In genomic region chr6:39319061-39319761, GRCm38 (mm10) we compare ENCODE assay signal across 8 mouse cellular contexts. TPM values are rescaled to one million over a fixed set of nuclear protein-coding genes. Genes with fewer than 3 reads are reported as not detected.
DNase-seq lines count a peak whose midpoint lies in the region; ATAC-seq and TF ChIP-seq lines count a peak whose summit lies in the region.

No protein-coding gene starts in this region.

- H3K27ac ChIP-seq in forebrain, embryonic 12.5 days = 0 out of 2 replicates have a peak overlapping the region, but pooled peaks have one; percentile 13
- no peak overlapping the region for H3K27ac ChIP-seq in forebrain, embryonic 11.5 days (ENCODE audit: low read depth, low read length)
- peak overlapping the region; percentile 31; the same call in 1 of the 2 replicates for H3K27ac ChIP-seq in forebrain, postnatal 0 days (ENCODE audit: low read depth, low read length)
- H3K27ac ChIP-seq in heart, postnatal 0 days (ENCODE audit: low read depth) = peak overlapping the region; percentile 95
- peak overlapping the region; percentile 68 for H3K27ac ChIP-seq in midbrain, embryonic 16.5 days (ENCODE audit: low read length)

- no peaks in the 10 kb centered on the region for H3K9me3 ChIP-seq in forebrain, embryonic 12.5 days
- no peaks in the 10 kb centered on the region for H3K9me3 ChIP-seq in forebrain, embryonic 11.5 days (ENCODE audit: control insufficient read depth, low read length)
- no peaks in the 10 kb centered on the region for H3K9me3 ChIP-seq in forebrain, postnatal 0 days (ENCODE audit: low read length)
- H3K9me3 ChIP-seq in heart, postnatal 0 days (replicated peaks; ENCODE audit: control insufficient read depth, low read length) = no peaks in the 10 kb centered on the region
- no peaks in the 10 kb centered on the region for H3K9me3 ChIP-seq in midbrain, embryonic 16.5 days (replicated peaks; ENCODE audit: control insufficient read depth, low read length, poor library complexity, severe bottlenecking)

- H3K4me1 ChIP-seq in forebrain, embryonic 12.5 days = peaks cover 4% of the 10 kb centered on the region; the same call in 1 of the 2 replicates
- no peaks in the 10 kb centered on the region for H3K4me1 ChIP-seq in forebrain, embryonic 11.5 days (replicated peaks; ENCODE audit: control insufficient read depth, insufficient read depth, low read length)
- no peaks in the 10 kb centered on the region for H3K4me1 ChIP-seq in forebrain, postnatal 0 days (ENCODE audit: insufficient read depth)
- H3K4me1 ChIP-seq in heart, postnatal 0 days (ENCODE audit: control insufficient read depth, insufficient read depth) = peaks cover 21% of the 10 kb centered on the region
- H3K4me1 ChIP-seq in midbrain, embryonic 16.5 days (ENCODE audit: control insufficient read depth, insufficient read depth, low read length) = 0 out of 2 replicates have a peak, but pooled peaks cover 3% of the 10 kb centered on the region

- H3K9ac ChIP-seq in forebrain, embryonic 12.5 days = no peak overlapping the region
- H3K9ac ChIP-seq in forebrain, embryonic 11.5 days (ENCODE audit: low read length) = no peak overlapping the region
- no peak overlapping the region for H3K9ac ChIP-seq in forebrain, postnatal 0 days
- no peak overlapping the region for H3K9ac ChIP-seq in heart, postnatal 0 days (replicated peaks; ENCODE audit: low read depth, low read length)
- H3K9ac ChIP-seq in midbrain, embryonic 16.5 days (ENCODE audit: low read depth, low read length) = no peak overlapping the region

- no peaks in the 10 kb centered on the region for H3K36me3 ChIP-seq in forebrain, embryonic 12.5 days (replicated peaks)
- no peaks in the 10 kb centered on the region for H3K36me3 ChIP-seq in forebrain, embryonic 11.5 days (ENCODE audit: control insufficient read depth, insufficient read depth, low read length)
- H3K36me3 ChIP-seq in forebrain, postnatal 0 days (ENCODE audit: insufficient read depth) = no peaks in the 10 kb centered on the region
- no peaks in the 10 kb centered on the region for H3K36me3 ChIP-seq in heart, postnatal 0 days (replicated peaks; ENCODE audit: control insufficient read depth, insufficient read depth, low read length)
- H3K36me3 ChIP-seq in midbrain, embryonic 16.5 days (ENCODE audit: control insufficient read depth, insufficient read depth, low read length) = no peaks in the 10 kb centered on the region

- H3K27me3 ChIP-seq in forebrain, embryonic 12.5 days = no peaks in the 10 kb centered on the region
- H3K27me3 ChIP-seq in forebrain, embryonic 11.5 days (ENCODE audit: control insufficient read depth, insufficient read depth, low read length) = no peaks in the 10 kb centered on the region
- H3K27me3 ChIP-seq in forebrain, postnatal 0 days (ENCODE audit: insufficient read depth, low read length) = no peaks in the 10 kb centered on the region
- no peaks in the 10 kb centered on the region for H3K27me3 ChIP-seq in heart, postnatal 0 days (ENCODE audit: control insufficient read depth, insufficient read depth, low read length)
- H3K27me3 ChIP-seq in midbrain, embryonic 16.5 days (ENCODE audit: control insufficient read depth, insufficient read depth, low read depth, low read length) = no peaks in the 10 kb centered on the region

- no peak overlapping the region for H3K4me3 ChIP-seq in forebrain, embryonic 12.5 days (replicated peaks)
- H3K4me3 ChIP-seq in forebrain, embryonic 11.5 days (ENCODE audit: low read depth, low read length) = no peak overlapping the region
- H3K4me3 ChIP-seq in forebrain, postnatal 0 days (ENCODE audit: low read depth, low read length) = no peak overlapping the region
- H3K4me3 ChIP-seq in heart, postnatal 0 days (ENCODE audit: low read depth, low read length) = no peak overlapping the region
- no peak overlapping the region for H3K4me3 ChIP-seq in midbrain, embryonic 16.5 days (ENCODE audit: low read depth, low read length)

- no peak for TF ChIP-seq CTCF in forebrain, postnatal 0 days (IDR thresholded peaks at IDR 0.05; ENCODE audit: low read depth)
- no peak for TF ChIP-seq CTCF in heart, postnatal 0 days (IDR thresholded peaks at IDR 0.05; ENCODE audit: low read depth)

- H3K4me2 ChIP-seq in forebrain, embryonic 12.5 days = no peak overlapping the region
- no peak overlapping the region for H3K4me2 ChIP-seq in forebrain, embryonic 11.5 days (ENCODE audit: low read depth, low read length, severe bottlenecking)
- H3K4me2 ChIP-seq in forebrain, postnatal 0 days (ENCODE audit: low read depth) = peak overlapping the region; percentile 23; the same call in 1 of the 2 replicates
- peak overlapping the region; percentile 38; the same call in 1 of the 2 replicates for H3K4me2 ChIP-seq in heart, postnatal 0 days (ENCODE audit: low read depth, low read length)
- H3K4me2 ChIP-seq in midbrain, embryonic 16.5 days (ENCODE audit: low read length) = no peak overlapping the region

- no peak for DNase-seq in forebrain, embryonic 11.5 days (ENCODE audit: low spot score)
- peak; percentile 83 for DNase-seq in adrenal gland, postnatal 10 days
- peak; percentile 71 for DNase-seq in forebrain, postnatal 0 days
- DNase-seq in heart, postnatal 0 days (ENCODE audit: low spot score) = peak; percentile 90
- peak; percentile 67 for DNase-seq in left cerebral cortex, adult 11 months (ENCODE audit: low spot score)
- DNase-seq in liver = no peak

- 67% methylated on average over 15 of the region's 19 CpGs for WGBS in forebrain, embryonic 12.5 days
- WGBS in forebrain, embryonic 11.5 days = 80% methylated on average over 16 of the region's 19 CpGs
- WGBS in forebrain, postnatal 0 days = 29% methylated on average over 16 of the region's 19 CpGs
- WGBS in heart, postnatal 0 days = 30% methylated on average over 15 of the region's 19 CpGs
- whole genome bisulfite sequencing in midbrain, embryonic 16.5 days = 54% methylated on average over 18 of the region's 19 CpGs

- no peak for ATAC-seq in forebrain, embryonic 12.5 days (ENCODE audit: low FRiP score)
- no peak for ATAC-seq in forebrain, embryonic 11.5 days (replicated peaks; ENCODE audit: low FRiP score)
- peak; percentile 94 for ATAC-seq in forebrain, postnatal 0 days
- ATAC-seq in heart, postnatal 0 days (ENCODE audit: insufficient read depth, low read depth) = peak; percentile 90
- peak; percentile 72 for ATAC-seq in midbrain, embryonic 16.5 days

- TF ChIP-seq EP300 in heart, postnatal 0 days (IDR thresholded peaks at IDR 0.05; ENCODE audit: low read depth) = no peak

RNA-seq across cellular contexts. Expression of gene Slc37a3, which starts 58.3 kb away (rescaled TPM):
- polyA plus RNA-seq in forebrain, embryonic 12.5 days (2016; fragmentation: Nextera tagmentation; extraction: Ambion mirVana) = 49.0 and 52.1 TPM in 2 replicates
- polyA plus RNA-seq in forebrain, embryonic 11.5 days (2014; fragmentation: Nextera tagmentation; extraction: Ambion mirVana) = 36.7 and 39.4 TPM in 2 replicates
- total RNA-seq in adrenal gland, postnatal 10 days (2021) = 10 to 100 TPM; 35.4 to 38.9 TPM
- 32.0 and 38.5 TPM in 2 replicates for total RNA-seq in forebrain, postnatal 0 days (2014; rRNA removed)
- polyA plus RNA-seq in forebrain, postnatal 0 days (2015; fragmentation: Nextera tagmentation; extraction: Ambion mirVana) = 44.4 and 58.2 TPM in 2 replicates
- total RNA-seq in heart, postnatal 0 days (2014; rRNA removed; ENCODE audit: low replicate concordance) = 9.0 and 12.6 TPM in 2 replicates
- polyA plus RNA-seq in heart, postnatal 0 days (2015; fragmentation: Nextera tagmentation; extraction: Ambion mirVana) = 19.9 TPM in 2 replicates
- polyA plus RNA-seq in midbrain, embryonic 16.5 days (2015; fragmentation: Nextera tagmentation; extraction: Ambion mirVana) = 64.9 and 67.9 TPM in 2 replicates

Comparison
In these comparisons a context has a peak if more than half of its experiments do, and no peak if none do; other contexts are left out.
1. ATAC-seq: peak in forebrain, postnatal 0 days (single experiment), heart, postnatal 0 days (single experiment) and midbrain, embryonic 16.5 days (single experiment); none in forebrain, embryonic 12.5 days (single experiment) and forebrain, embryonic 11.5 days (single experiment).
2. H3K4me2 ChIP-seq: peak in forebrain, postnatal 0 days (single experiment) and heart, postnatal 0 days (single experiment); none in forebrain, embryonic 12.5 days (single experiment), forebrain, embryonic 11.5 days (single experiment) and midbrain, embryonic 16.5 days (single experiment).
3. DNase-seq: peak in adrenal gland, postnatal 10 days (single experiment), forebrain, postnatal 0 days (single experiment), heart, postnatal 0 days (single experiment) and left cerebral cortex, adult 11 months (single experiment); none in forebrain, embryonic 11.5 days (single experiment) and liver (single experiment).